Mouse (Mus musculus) central nervous system, embryonic 14 days (tissue): ENCODE data around the gene Alg13. TPM values are rescaled to one million over a fixed set of nuclear protein-coding genes. Genes with fewer than 3 reads are reported as not detected.

ENCODE experiments used
- polyA plus RNA-seq: library from polyadenylated mRNA; depleted of rRNA; stranded (reverse); fragments of >200 nt; gene quantifications from 2 replicates; pipeline ENCODE4 v1.2.3, GENCODE M21; 2012; rRNA removed

Alg13 gene
- 20.4 and 23.1 TPM in 2 replicates for polyA plus RNA-seq

GRCm38 (mm10) chrX:144317548-144318163, at the start of gene Alg13:
Gene Alg13, plus strand, starts transcription at chrX:144317804.

Other genes with a start within 250 kb of the Alg13 start
- 0.39 and 0.46 TPM in 2 replicates for gene A730046J19Rik, start 164.1 kb upstream of the Alg13 start, polyA plus RNA-seq
- gene Trpc5os, start 138.8 kb downstream of the Alg13 start, polyA plus RNA-seq, result 0.06 TPM in 1 of 2 replicates, not detected in the other